Mouse (Mus musculus): ENCODE results near the gene Pde6g. TPM values are rescaled to one million over a fixed set of nuclear protein-coding genes. Genes with fewer than 3 reads are reported as not detected.
A peak's percentile ranks its signal among the peaks of the same experiment; 100 is the strongest.

The Pde6g gene
- polyA plus RNA-seq, 1 experiment from 2014 or later, result not detected

DNA sequence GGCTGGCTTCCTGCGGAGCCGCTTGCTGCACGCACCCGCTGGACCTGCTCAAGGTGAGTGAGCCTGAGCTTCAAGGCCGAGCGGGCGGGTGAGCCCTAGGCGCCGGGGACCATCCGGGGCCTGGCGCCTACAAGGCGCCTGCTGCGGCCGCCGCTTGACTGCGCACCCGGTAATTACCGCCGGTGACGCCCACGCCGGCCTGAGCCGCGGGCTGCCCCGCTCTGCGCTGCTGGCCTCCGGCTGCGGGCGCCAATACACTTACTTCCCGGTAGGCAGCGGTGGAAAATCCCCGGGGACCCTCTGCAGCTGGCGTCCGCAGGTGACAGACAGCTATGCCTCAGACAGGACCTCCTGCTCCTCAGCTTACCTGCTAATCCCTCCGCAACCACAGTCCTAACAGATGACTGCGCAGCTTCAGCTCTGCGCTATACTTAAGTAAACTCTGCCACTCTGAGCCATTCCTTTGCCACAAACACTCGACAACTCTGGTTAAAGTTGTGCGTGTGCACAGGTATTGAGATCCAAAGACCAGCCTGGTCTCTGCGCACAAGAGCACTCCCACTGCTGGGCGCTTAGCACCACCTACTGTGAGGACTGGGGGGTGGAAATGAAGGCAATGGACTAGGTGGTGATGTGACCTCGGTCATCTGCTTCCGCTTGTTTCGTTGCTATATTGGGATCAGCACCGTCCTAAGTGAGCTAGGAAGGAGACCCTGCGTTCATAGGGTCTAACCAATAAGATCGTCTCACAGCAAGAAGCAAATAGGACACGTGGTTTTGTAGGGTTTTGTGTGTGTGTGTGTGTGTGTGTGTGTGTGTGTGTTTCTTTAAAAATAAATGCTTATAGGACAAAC is 39.0 kb upstream of the Pde6g start:
- peak overlapping the region; percentile 97 for H3K4me3 ChIP-seq (replicated peaks)
- H3K4me2 ChIP-seq, result peak overlapping the region; percentile 96
- H3K4me1 ChIP-seq (replicated peaks), result peaks cover 42% of the 10 kb centered on the region
- H3K27ac ChIP-seq, result peak overlapping the region; percentile 89
- H3K9me3 ChIP-seq, result no peaks in the 10 kb centered on the region
- peaks cover 58% of the 10 kb centered on the region for H3K36me3 ChIP-seq
- H3K9ac ChIP-seq (replicated peaks), result peak overlapping the region; percentile 90
- H3K27me3 ChIP-seq, result no peaks in the 10 kb centered on the region
- ATAC-seq (ENCODE audit: insufficient number of reproducible peaks, insufficient read depth, low FRiP score, low TSS enrichment, low read depth), result peak; percentile 40
- WGBS, result under 1% methylated on average over 48 of the region's 48 CpGs

DNA sequence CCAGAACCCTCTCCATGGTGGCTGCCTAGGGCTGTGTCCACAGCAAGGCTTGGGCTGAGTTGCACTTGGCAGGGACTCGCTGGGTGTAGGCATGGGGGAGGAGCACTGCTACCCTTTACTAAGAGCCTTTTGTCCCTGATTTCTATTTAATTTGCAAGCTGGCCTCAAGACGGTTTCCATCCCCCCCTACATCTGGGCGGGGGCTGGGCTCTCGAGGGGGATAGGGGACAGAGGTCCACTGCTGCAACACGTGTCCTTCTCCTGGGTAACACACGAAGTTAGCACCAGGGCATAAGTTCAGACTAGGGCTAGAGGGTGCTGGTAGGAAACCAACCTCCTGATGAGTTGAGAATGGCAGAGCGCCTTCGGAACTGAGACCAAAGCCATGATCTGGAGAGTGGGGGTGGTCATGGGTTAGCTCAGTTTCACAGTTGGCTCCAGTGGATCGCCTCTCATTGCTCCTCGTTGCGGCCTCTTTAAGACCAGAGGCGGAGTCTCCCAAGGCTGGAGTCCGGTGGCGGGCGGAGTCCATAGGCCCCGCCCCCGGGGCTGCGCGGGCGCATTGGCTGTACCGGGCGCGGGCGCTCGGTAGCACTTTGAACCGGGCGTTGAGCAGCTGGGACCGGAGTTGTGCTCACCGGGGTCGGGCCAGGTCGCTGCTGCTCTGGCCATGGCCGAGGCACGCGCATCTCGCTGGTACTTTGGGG is 38.2 kb upstream of the Pde6g start, which contains the start of gene Slc25a10:
TSS of gene Slc25a10 (plus strand) at position 524 of the 707 bp plus-strand sequence.
- WGBS, result 0% methylated on average over 35 of the region's 35 CpGs
- peak within 1 kb of the TSS; percentile 89 for H3K27ac ChIP-seq
- peak within 1 kb of the TSS; percentile 90 for H3K9ac ChIP-seq (replicated peaks)
- ATAC-seq (ENCODE audit: insufficient number of reproducible peaks, insufficient read depth, low FRiP score, low TSS enrichment, low read depth), result peak; percentile 74
- H3K4me1 ChIP-seq (replicated peaks), result peaks cover 42% of the 10 kb centered on the region
- H3K9me3 ChIP-seq, result no peaks in the 10 kb centered on the region
- H3K36me3 ChIP-seq, result peaks cover 58% of the 10 kb centered on the region
- peak within 1 kb of the TSS; percentile 97 for H3K4me3 ChIP-seq (replicated peaks)
- H3K27me3 ChIP-seq, result no peaks in the 10 kb centered on the region
- H3K4me2 ChIP-seq, result peak within 1 kb of the TSS; percentile 96

DNA sequence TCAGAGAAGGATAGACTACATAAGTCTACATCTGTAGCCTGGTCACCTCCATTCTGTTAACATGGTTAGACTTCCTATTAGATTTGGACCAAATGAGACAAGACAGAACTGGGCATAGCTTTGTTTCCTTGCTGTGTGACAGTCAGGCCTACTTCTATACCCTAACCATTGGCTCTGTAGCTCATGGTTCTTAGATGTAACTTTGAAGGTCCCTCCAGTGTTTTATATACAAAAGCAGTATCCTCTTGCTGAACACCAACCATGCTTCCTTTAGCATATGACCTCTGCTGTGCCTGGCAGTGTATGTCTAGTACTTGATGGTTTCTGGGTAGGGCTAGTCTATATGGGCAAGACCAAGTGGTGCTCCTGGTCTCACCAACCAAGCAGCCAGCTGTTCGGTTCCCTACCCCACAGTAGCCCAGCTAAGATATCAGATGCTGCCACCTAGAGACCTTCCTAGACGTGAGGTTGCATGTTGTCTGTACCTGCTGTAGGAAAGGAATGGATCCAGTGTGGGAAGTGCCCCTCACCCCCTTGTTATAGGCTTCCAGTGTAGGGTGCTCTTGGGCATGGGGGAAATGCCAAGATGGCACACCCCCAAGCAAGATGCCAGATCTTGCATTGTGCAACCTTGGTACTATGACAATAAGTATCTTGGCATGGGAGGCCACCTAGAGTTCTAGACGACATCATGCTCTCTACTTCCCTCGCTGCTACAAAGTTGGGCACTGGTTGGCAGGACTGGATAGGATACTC is 37.2 kb upstream of the Pde6g start:
- H3K9ac ChIP-seq (replicated peaks), result no peak overlapping the region; the same call in 1 of the 2 replicates
- H3K27ac ChIP-seq, result peak overlapping the region; percentile 89; the same call in 1 of the 2 replicates
- H3K4me2 ChIP-seq, result peak overlapping the region; percentile 96
- no peaks in the 10 kb centered on the region for H3K27me3 ChIP-seq
- no peak for ATAC-seq (ENCODE audit: insufficient number of reproducible peaks, insufficient read depth, low FRiP score, low TSS enrichment, low read depth)
- H3K4me1 ChIP-seq (replicated peaks), result peaks cover 48% of the 10 kb centered on the region
- H3K36me3 ChIP-seq, result peaks cover 58% of the 10 kb centered on the region
- 40% methylated on average over 4 of the region's 4 CpGs for WGBS
- 0 out of 2 replicates have a peak overlapping the region, but pooled peaks have one; percentile 1 for H3K4me3 ChIP-seq (replicated peaks)
- no peaks in the 10 kb centered on the region for H3K9me3 ChIP-seq

DNA sequence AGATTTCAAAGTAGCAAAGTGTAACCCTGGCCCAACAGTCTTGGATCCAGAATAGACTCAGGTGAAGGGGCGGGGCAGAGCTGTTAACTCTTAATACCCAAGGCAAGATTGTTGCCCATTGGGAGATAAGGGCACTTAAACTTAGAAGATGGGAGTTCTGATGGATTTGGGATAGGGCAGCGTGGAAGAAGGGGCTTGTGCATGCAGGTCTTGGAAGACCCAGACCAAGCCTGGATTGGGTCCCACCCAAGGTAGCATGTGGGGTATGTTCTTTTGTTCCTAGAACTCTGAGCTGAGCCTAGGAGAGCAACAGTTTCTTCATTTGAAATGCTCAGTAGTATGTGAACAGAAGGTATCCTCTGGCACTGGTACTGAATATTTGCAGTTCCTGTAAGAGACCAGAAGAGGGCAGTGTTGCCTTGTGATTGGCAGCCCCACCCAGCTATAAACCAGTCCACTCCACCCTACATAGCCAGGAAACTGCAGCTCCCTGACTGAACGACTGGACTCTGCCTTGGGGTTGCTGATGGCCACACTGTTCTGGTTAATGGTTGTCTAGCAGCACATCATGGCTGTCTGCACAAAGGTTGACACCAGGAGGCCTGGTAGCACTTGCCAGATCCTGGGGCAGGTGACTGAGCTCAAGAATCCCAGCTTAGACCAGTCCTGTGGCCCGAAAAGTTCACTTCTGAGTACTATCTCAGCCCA is 35.9 kb upstream of the Pde6g start:
- peaks cover 52% of the 10 kb centered on the region for H3K4me1 ChIP-seq (replicated peaks)
- no peak overlapping the region for H3K4me3 ChIP-seq (replicated peaks)
- no peak; the same call in 1 of the 2 replicates for ATAC-seq (ENCODE audit: insufficient number of reproducible peaks, insufficient read depth, low FRiP score, low TSS enrichment, low read depth)
- 63% methylated on average over 4 of the region's 4 CpGs for WGBS
- no peak overlapping the region for H3K4me2 ChIP-seq
- peak overlapping the region; percentile 27; the same call in 1 of the 2 replicates for H3K9ac ChIP-seq (replicated peaks)
- H3K27ac ChIP-seq, result 0 out of 2 replicates have a peak overlapping the region, but pooled peaks have one; percentile 41
- peaks cover 47% of the 10 kb centered on the region for H3K36me3 ChIP-seq
- no peaks in the 10 kb centered on the region for H3K9me3 ChIP-seq
- H3K27me3 ChIP-seq, result no peaks in the 10 kb centered on the region

DNA sequence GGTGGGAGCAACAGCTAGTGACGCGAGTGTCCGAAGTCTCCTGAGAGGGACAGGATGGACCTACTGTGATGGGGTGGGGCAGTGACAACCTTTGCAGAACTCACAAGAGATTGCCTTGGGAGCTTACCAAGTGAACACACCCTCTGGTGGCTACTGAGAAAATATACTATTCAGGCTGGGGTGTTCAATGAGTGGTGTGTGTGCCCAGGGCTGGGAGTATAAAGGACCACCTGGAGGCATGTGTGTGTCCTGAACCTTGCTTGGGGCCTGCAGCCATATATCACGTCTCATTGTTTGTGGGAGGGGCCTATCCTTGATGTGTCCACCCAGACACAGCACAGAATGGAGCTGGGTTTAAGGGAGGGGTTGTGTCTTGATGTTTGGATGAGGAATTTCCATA is 35.2 kb upstream of the Pde6g start:
- Histone ChIP-seq H3K4me1 (replicated peaks) (peaks cover 54% of the 10 kb centered on the region), H3K9me3 (no peaks in the 10 kb centered on the region), H3K27ac (no peak overlapping the region), H3K9ac (replicated peaks) (no peak overlapping the region), H3K4me2 (no peak overlapping the region), H3K4me3 (replicated peaks) (no peak overlapping the region), H3K27me3 (no peaks in the 10 kb centered on the region), H3K36me3 (peaks cover 46% of the 10 kb centered on the region)
- no peak for ATAC-seq (ENCODE audit: insufficient number of reproducible peaks, insufficient read depth, low FRiP score, low TSS enrichment, low read depth)
- 80% methylated on average over 4 of the region's 4 CpGs for WGBS

DNA sequence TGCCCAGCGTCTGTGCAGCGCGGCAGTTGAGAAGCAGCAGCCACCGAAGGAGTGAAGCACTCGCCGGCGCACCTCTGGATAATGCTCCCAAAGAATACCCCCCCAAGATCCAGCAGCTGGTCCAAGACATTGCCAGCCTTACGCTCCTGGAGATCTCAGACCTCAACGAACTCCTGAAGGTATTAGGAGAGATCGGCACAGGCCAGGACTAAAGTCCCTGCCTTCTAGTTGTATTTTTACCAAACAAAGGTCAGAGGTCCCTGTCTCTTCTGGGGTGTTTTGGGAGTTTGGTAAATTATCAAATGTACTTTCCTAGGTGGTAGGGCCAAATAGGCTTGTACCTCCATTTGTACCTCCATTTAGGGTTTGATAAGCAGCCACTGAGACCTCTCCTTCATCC is 32.0 kb upstream of the Pde6g start:
- Histone ChIP-seq H3K9me3 (no peaks in the 10 kb centered on the region), H3K27ac (0 out of 2 replicates have a peak overlapping the region, but pooled peaks have one; percentile 91), H3K4me3 (replicated peaks) (peak overlapping the region; percentile 96), H3K4me1 (replicated peaks) (peaks cover 30% of the 10 kb centered on the region), H3K27me3 (no peaks in the 10 kb centered on the region), H3K4me2 (peak overlapping the region; percentile 87), H3K36me3 (peaks cover 78% of the 10 kb centered on the region), H3K9ac (replicated peaks) (peak overlapping the region; percentile 89)
- 9% methylated on average over 10 of the region's 10 CpGs for WGBS
- no peak for ATAC-seq (ENCODE audit: insufficient number of reproducible peaks, insufficient read depth, low FRiP score, low TSS enrichment, low read depth)

DNA sequence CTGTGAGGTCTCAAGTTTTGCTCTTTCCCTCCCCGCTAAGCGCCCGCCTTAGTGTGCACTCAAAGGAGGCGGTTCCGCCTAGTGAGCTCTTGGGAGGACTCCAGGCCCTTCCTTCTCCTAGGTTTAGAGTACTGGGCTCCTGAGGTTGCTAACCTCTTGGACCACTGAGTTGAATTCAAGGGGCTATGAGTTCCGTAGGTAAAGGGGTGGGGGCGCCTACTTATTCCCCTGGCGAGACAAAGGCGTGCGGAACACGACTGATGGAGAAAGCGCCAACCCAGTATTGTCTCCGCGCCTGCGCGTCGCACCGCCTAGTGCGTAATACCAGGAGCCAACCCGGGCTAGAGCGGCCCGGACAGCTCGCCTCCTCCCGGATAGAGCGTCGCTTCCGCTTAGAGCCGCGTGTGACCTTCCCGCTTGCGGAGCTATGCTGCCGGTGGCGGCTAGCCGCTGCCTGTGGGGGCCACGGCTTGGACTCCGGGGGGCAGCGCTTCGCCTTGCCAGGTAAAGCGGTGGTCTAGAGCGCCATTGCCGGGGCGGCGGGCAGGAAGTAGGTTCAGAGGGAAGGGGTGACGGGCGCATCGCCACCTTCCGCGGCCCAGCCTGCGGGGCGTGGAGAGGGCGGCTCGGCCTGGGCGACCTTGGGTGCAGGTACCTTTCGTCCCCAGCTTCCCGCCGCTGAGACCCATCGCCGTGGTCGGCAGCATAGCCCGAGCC is 31.1 kb upstream of the Pde6g start, which contains the start of gene Mrpl12:
TSS of gene Mrpl12 (plus strand) at position 349 of the 717 bp plus-strand sequence.
- under 1% methylated on average over 60 of the region's 60 CpGs for WGBS

DNA sequence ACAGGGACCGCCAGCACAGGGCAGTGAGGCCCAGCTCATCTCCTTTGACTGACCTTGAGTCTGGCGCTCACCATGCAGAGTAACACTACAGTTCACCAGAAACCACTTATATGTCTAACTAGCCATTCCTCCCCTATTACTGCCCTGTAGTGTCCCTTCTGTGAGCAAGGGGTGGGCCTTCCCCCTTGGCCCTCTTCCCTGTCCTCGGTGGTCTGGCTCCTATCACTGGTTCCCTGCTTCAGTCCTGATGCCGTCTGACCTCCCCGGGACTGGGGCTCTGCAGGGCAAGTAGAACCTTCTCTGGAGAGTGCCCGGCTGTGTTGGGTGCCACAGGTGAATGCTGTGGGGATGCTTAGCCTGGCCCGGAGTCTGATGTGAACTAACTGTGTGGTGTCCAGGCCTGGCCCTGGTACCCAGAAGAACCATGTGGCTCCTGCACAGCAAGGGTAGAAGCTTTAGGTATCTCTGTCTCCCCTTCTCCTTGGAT is 30.2 kb upstream of the Pde6g start:
- H3K9ac ChIP-seq (replicated peaks), result peak overlapping the region; percentile 89
- no peaks in the 10 kb centered on the region for H3K27me3 ChIP-seq
- H3K4me2 ChIP-seq, result peak overlapping the region; percentile 87
- peaks cover 18% of the 10 kb centered on the region for H3K4me1 ChIP-seq (replicated peaks)
- H3K9me3 ChIP-seq, result no peaks in the 10 kb centered on the region
- peak overlapping the region; percentile 96 for H3K4me3 ChIP-seq (replicated peaks)
- H3K36me3 ChIP-seq, result peaks cover 83% of the 10 kb centered on the region
- ATAC-seq (ENCODE audit: insufficient number of reproducible peaks, insufficient read depth, low FRiP score, low TSS enrichment, low read depth), result no peak
- H3K27ac ChIP-seq, result peak overlapping the region; percentile 91
- 82% methylated on average over 7 of the region's 7 CpGs for WGBS

More for the DNA sequence above, 31.1 kb upstream of the Pde6g start, which contains the start of gene Mrpl12:
- Histone ChIP-seq H3K36me3 (peaks cover 81% of the 10 kb centered on the region), H3K9ac (replicated peaks) (peak within 1 kb of the TSS; percentile 89), H3K27ac (peak within 1 kb of the TSS; percentile 91), H3K9me3 (no peaks in the 10 kb centered on the region), H3K4me1 (replicated peaks) (peaks cover 22% of the 10 kb centered on the region), H3K4me2 (peak within 1 kb of the TSS; percentile 87), H3K4me3 (replicated peaks) (peak within 1 kb of the TSS; percentile 96), H3K27me3 (no peaks in the 10 kb centered on the region)
- peak; percentile 88 for ATAC-seq (ENCODE audit: insufficient number of reproducible peaks, insufficient read depth, low FRiP score, low TSS enrichment, low read depth)

DNA sequence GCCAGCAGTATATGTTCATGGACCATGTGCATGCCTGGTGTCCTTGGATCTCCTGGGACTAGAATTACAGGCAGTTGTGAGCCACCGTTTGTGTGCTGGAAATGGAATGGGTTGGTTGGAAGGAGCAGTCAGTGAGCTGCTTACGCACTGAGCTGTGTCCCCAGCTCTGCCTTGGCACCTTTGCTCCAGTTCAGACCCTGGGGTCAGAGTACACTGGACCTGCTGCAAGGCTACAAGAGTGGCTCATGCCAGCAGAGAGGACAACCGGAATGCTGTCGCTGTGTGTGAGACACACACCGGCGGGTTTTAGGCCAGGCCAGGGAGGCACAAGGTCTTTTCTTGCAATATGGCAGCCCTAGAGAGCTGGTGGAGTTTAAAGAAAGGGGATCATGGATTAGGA is 18.8 kb upstream of the Pde6g start:
- Histone ChIP-seq H3K9ac (replicated peaks) (no peak overlapping the region), H3K4me2 (no peak overlapping the region), H3K27me3 (no peaks in the 10 kb centered on the region), H3K4me3 (replicated peaks) (no peak overlapping the region), H3K4me1 (replicated peaks) (peaks cover 9% of the 10 kb centered on the region), H3K36me3 (peaks cover 81% of the 10 kb centered on the region), H3K9me3 (no peaks in the 10 kb centered on the region), H3K27ac (no peak overlapping the region)
- 94% methylated on average over 6 of the region's 6 CpGs for WGBS
- ATAC-seq (ENCODE audit: insufficient number of reproducible peaks, insufficient read depth, low FRiP score, low TSS enrichment, low read depth), result no peak
